Mouse (Mus musculus): ENCODE measurements around the gene Mttp.

GRCm38 (mm10) chr3:138043316-138043715 lies 101.5 kb downstream of the Mttp start:
- TF ChIP-seq CTCF (conservative IDR thresholded peaks at IDR 0.05; ENCODE audit: low read length) (no peak), POU5F1 (IDR thresholded peaks at IDR 0.05; ENCODE audit: borderline replicate concordance, low read length) (no peak)
